Mouse (Mus musculus) kidney, embryonic 16.5 days (tissue): ENCODE results near the gene Sf3b1. TPM values are rescaled to one million over a fixed set of nuclear protein-coding genes. Genes with fewer than 3 reads are reported as not detected.

Experiments
- polyA plus RNA-seq: library from polyadenylated mRNA; unstranded; fragments of >200 nt; fragmentation: Nextera tagmentation; extraction: Ambion mirVana; gene quantifications from 2 replicates; pipeline ENCODE4 v1.2.1, GENCODE M21; 2015

The Sf3b1 gene
- polyA plus RNA-seq, 1 experiment from 2014 or later = 284 TPM

Other genes starting within 250 kb of the Sf3b1 start
- 6.6 and 6.8 TPM in 2 replicates for gene Ankrd44, start 101.1 kb downstream of the Sf3b1 start, polyA plus RNA-seq
- gene Coq10b, start 25.3 kb upstream of the Sf3b1 start, polyA plus RNA-seq = 15.3 and 16.5 TPM in 2 replicates
- 404 and 411 TPM in 2 replicates for gene Hspe1, start 60.7 kb upstream of the Sf3b1 start, polyA plus RNA-seq
- 480 and 498 TPM in 2 replicates for gene Hspd1, start 60.8 kb upstream of the Sf3b1 start, polyA plus RNA-seq
- gene Mob4, start 103.8 kb upstream of the Sf3b1 start, polyA plus RNA-seq = 134 and 139 TPM in 2 replicates
- 7.6 and 9.0 TPM in 2 replicates for gene Rftn2, start 199.3 kb upstream of the Sf3b1 start, polyA plus RNA-seq
- 2.2 and 2.6 TPM in 2 replicates for gene Mars2, start 209.7 kb upstream of the Sf3b1 start, polyA plus RNA-seq